Mouse (Mus musculus): ENCODE measurements around the gene Rictor. TPM values are rescaled to one million over a fixed set of nuclear protein-coding genes. Genes with fewer than 3 reads are reported as not detected.

The Rictor gene
- 34.2 and 53.7 TPM in 2 replicates for polyA plus RNA-seq (2014; fragmentation: Nextera tagmentation; extraction: Ambion mirVana)

DNA sequence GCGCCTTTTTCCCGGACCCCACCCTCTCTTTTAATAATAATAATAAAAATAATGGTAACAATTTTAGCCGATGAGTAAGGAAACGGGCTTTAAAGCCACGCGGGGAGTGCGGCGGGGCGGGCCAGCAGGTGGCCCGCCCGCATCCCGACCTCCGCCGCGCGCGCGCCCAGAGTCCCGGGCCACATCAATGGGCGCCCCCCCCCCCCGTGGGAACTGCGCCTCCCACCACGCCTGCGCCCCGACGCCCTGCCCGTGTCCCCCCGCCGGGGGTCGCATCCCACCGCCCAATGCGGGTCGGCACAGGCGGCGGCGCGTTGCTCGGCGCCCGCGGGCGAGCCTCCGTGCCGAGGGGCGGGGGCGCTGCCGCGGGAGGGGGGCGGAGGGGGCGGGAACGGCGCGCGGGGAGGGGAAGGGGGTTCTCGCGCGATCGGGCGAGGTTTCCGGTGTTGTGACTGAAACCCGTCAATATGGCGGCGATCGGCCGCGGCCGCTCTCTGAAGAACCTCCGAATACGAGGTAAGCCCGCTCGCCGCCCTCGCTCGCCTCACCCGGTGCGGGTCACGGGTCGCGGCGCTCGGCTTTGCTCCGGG is at the start of gene Rictor:
TSS of gene Rictor (plus strand) at position 444 of the 590 bp plus-strand sequence.
- Histone ChIP-seq H3K27me3 (replicated peaks; ENCODE audit: control insufficient read depth, insufficient read depth, low read length) (no peaks in the 10 kb centered on the region), H3K9ac (ENCODE audit: low read length) (peak within 1 kb of the TSS; percentile 95), H3K4me1 (ENCODE audit: control insufficient read depth, insufficient read depth, low read length) (peaks cover 17% of the 10 kb centered on the region), H3K27ac (ENCODE audit: low read depth, low read length) (peak within 1 kb of the TSS; percentile 93), H3K4me2 (ENCODE audit: low read length) (peak within 1 kb of the TSS; percentile 95), H3K36me3 (ENCODE audit: control insufficient read depth, insufficient read depth, low read length) (no peaks in the 10 kb centered on the region), H3K9me3 (replicated peaks; ENCODE audit: control insufficient read depth, low read length) (no peaks in the 10 kb centered on the region), H3K4me3 (ENCODE audit: low read depth, low read length) (peak within 1 kb of the TSS; percentile 86)
- peak; percentile 88 for ATAC-seq
- DNase-seq (ENCODE audit: low spot score), result peak; percentile 93
- WGBS, result under 1% methylated on average over 51 of the region's 82 CpGs

DNA sequence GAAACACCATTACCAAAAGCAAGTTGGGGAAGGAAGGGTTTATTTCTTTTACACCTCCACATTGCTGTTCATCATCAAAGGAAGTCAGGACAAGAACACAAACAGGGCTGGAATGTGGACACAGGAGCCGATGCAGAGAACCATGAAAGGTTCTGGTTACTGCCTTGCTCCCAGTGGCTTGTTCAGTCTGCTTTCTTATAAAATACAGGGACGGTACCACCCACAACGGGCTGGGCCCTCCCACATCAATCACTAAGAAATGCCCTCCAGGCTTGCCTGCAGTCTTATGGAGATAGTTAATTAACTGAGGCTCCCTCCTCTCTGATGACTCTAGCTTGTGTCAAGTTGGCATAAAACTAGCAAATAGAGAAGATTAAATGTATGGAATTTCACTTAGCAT is 46.2 kb upstream of the Rictor start:
- WGBS, result 54% methylated on average over 3 of the region's 3 CpGs
- H3K9ac ChIP-seq (ENCODE audit: low read length), result no peak overlapping the region
- DNase-seq (ENCODE audit: low spot score), result no peak

GRCm38 (mm10) chr15:6663991-6664390 is 44.2 kb upstream of the Rictor start:
- Histone ChIP-seq H3K9me3 (replicated peaks; ENCODE audit: control insufficient read depth, low read length) (no peaks in the 10 kb centered on the region), H3K9ac (ENCODE audit: low read length) (no peak overlapping the region), H3K27ac (ENCODE audit: low read depth, low read length) (no peak overlapping the region), H3K36me3 (ENCODE audit: control insufficient read depth, insufficient read depth, low read length) (no peaks in the 10 kb centered on the region), H3K4me2 (ENCODE audit: low read length) (no peak overlapping the region), H3K4me1 (ENCODE audit: control insufficient read depth, insufficient read depth, low read length) (no peaks in the 10 kb centered on the region), H3K27me3 (replicated peaks; ENCODE audit: control insufficient read depth, insufficient read depth, low read length) (no peaks in the 10 kb centered on the region), H3K4me3 (ENCODE audit: low read depth, low read length) (no peak overlapping the region)
- DNase-seq (ENCODE audit: low spot score) (no peak), ATAC-seq (no peak)
- 54% methylated on average over 7 of the region's 7 CpGs for WGBS

More for the DNA sequence above, 46.2 kb upstream of the Rictor start:
- no peak overlapping the region for H3K27ac ChIP-seq (ENCODE audit: low read depth, low read length)
- no peaks in the 10 kb centered on the region for H3K4me1 ChIP-seq (ENCODE audit: control insufficient read depth, insufficient read depth, low read length)
- H3K27me3 ChIP-seq (replicated peaks; ENCODE audit: control insufficient read depth, insufficient read depth, low read length), result no peaks in the 10 kb centered on the region
- H3K9me3 ChIP-seq (replicated peaks; ENCODE audit: control insufficient read depth, low read length), result no peaks in the 10 kb centered on the region
- H3K36me3 ChIP-seq (ENCODE audit: control insufficient read depth, insufficient read depth, low read length), result no peaks in the 10 kb centered on the region
- H3K4me3 ChIP-seq (ENCODE audit: low read depth, low read length), result no peak overlapping the region
- no peak overlapping the region for H3K4me2 ChIP-seq (ENCODE audit: low read length)
- ATAC-seq, result no peak

DNA sequence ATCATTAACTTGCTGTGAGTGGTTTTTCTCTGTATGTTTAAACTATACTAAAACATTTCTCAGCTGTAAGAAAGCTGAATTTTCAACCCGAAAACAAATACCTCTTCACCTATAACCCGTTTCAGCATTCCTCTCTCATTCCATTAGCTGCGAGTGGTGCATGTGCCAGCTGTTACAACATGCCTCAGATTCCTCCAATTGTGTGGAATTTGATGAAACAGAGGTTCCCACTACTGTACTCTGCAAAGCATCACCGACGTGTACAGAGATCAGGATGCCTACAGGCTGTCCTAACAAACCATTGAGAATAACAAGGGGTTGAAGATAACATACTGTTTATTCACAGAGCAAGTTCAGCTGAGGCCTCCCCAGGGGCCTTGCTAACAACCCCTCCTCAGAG is 42.1 kb upstream of the Rictor start:
- Histone ChIP-seq H3K27ac (ENCODE audit: low read depth, low read length) (no peak overlapping the region), H3K4me2 (ENCODE audit: low read length) (no peak overlapping the region), H3K4me3 (ENCODE audit: low read depth, low read length) (no peak overlapping the region), H3K27me3 (replicated peaks; ENCODE audit: control insufficient read depth, insufficient read depth, low read length) (no peaks in the 10 kb centered on the region), H3K9ac (ENCODE audit: low read length) (no peak overlapping the region), H3K4me1 (ENCODE audit: control insufficient read depth, insufficient read depth, low read length) (no peaks in the 10 kb centered on the region), H3K36me3 (ENCODE audit: control insufficient read depth, insufficient read depth, low read length) (no peaks in the 10 kb centered on the region), H3K9me3 (replicated peaks; ENCODE audit: control insufficient read depth, low read length) (no peaks in the 10 kb centered on the region)
- DNase-seq (ENCODE audit: low spot score) (no peak), ATAC-seq (no peak)
- WGBS, result 67% methylated on average over 5 of the region's 5 CpGs

DNA sequence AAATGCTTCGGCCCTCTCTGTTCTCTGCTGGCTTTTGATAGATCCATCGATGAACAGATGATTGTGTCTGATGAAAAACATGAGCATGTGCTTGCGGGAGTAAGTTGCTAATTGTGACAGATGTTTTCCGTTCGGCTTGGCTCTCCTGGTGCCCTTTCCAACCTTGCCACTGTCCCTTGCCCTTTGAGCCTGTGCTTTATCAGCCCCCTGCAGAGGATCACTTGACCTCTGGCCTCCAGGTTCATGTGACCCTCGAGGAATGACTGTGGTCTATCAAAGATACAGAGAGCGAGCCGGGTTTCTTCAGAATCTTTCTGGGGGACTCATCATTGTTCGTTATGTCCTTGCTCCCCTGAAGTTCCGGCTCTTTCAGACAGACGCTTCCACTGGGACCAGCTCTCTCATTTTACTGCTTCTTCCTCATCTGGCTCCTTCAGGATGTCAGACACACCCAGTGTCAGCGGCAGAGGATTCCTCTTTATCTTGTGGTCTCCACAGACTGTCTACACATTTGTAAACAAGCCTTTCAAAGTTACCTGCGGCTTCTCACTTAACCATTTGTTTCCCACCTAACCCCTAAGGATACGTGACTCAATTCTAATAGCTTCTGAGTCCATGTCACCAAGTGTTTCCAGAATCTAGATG is 39.3 kb upstream of the Rictor start:
- Histone ChIP-seq H3K4me1 (ENCODE audit: control insufficient read depth, insufficient read depth, low read length) (no peaks in the 10 kb centered on the region), H3K4me2 (ENCODE audit: low read length) (no peak overlapping the region), H3K36me3 (ENCODE audit: control insufficient read depth, insufficient read depth, low read length) (no peaks in the 10 kb centered on the region), H3K27ac (ENCODE audit: low read depth, low read length) (no peak overlapping the region), H3K9me3 (replicated peaks; ENCODE audit: control insufficient read depth, low read length) (no peaks in the 10 kb centered on the region), H3K4me3 (ENCODE audit: low read depth, low read length) (no peak overlapping the region), H3K27me3 (replicated peaks; ENCODE audit: control insufficient read depth, insufficient read depth, low read length) (no peaks in the 10 kb centered on the region), H3K9ac (ENCODE audit: low read length) (no peak overlapping the region)
- no peak for DNase-seq (ENCODE audit: low spot score)
- no peak for ATAC-seq
- WGBS, result 62% methylated on average over 14 of the region's 14 CpGs

DNA sequence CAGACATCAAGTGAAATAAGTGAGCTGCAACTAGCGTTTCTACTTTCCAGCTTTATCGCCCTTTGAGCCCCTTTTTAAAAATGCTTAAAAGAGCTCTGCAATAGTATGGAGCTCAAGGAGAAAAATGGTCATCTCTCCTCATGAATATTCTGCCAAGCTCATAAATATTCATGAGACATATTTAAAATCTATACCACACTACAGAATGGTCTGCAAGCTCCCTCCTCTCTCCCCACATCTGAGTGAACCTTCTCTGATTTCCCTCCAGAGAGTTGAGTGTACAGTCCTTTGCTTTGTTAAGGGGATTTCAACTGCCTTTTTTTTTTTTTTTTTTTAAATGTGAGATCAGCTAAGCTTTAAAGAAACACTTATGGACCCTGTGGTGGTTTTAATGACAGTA is 29.7 kb upstream of the Rictor start:
- H3K4me2 ChIP-seq (ENCODE audit: low read length), result no peak overlapping the region
- H3K36me3 ChIP-seq (ENCODE audit: control insufficient read depth, insufficient read depth, low read length), result no peaks in the 10 kb centered on the region
- DNase-seq (ENCODE audit: low spot score) (peak; percentile 19), ATAC-seq (no peak)
- WGBS, result 66% methylated on average over 2 of the region's 2 CpGs
- no peaks in the 10 kb centered on the region for H3K4me1 ChIP-seq (ENCODE audit: control insufficient read depth, insufficient read depth, low read length)
- no peaks in the 10 kb centered on the region for H3K27me3 ChIP-seq (replicated peaks; ENCODE audit: control insufficient read depth, insufficient read depth, low read length)
- no peak overlapping the region for H3K9ac ChIP-seq (ENCODE audit: low read length)
- no peak overlapping the region for H3K4me3 ChIP-seq (ENCODE audit: low read depth, low read length)
- H3K27ac ChIP-seq (ENCODE audit: low read depth, low read length), result no peak overlapping the region
- no peaks in the 10 kb centered on the region for H3K9me3 ChIP-seq (replicated peaks; ENCODE audit: control insufficient read depth, low read length)

GRCm38 (mm10) chr15:6702164-6702563 is 6.0 kb upstream of the Rictor start:
- Histone ChIP-seq H3K27me3 (replicated peaks; ENCODE audit: control insufficient read depth, insufficient read depth, low read length) (no peaks in the 10 kb centered on the region), H3K36me3 (ENCODE audit: control insufficient read depth, insufficient read depth, low read length) (no peaks in the 10 kb centered on the region), H3K27ac (ENCODE audit: low read depth, low read length) (no peak overlapping the region), H3K4me3 (ENCODE audit: low read depth, low read length) (no peak overlapping the region), H3K9me3 (replicated peaks; ENCODE audit: control insufficient read depth, low read length) (no peaks in the 10 kb centered on the region), H3K4me2 (ENCODE audit: low read length) (no peak overlapping the region), H3K9ac (ENCODE audit: low read length) (no peak overlapping the region), H3K4me1 (ENCODE audit: control insufficient read depth, insufficient read depth, low read length) (no peaks in the 10 kb centered on the region)
- ATAC-seq, result no peak
- DNase-seq (ENCODE audit: low spot score), result no peak
- WGBS, result 69% methylated on average over 2 of the region's 2 CpGs

DNA sequence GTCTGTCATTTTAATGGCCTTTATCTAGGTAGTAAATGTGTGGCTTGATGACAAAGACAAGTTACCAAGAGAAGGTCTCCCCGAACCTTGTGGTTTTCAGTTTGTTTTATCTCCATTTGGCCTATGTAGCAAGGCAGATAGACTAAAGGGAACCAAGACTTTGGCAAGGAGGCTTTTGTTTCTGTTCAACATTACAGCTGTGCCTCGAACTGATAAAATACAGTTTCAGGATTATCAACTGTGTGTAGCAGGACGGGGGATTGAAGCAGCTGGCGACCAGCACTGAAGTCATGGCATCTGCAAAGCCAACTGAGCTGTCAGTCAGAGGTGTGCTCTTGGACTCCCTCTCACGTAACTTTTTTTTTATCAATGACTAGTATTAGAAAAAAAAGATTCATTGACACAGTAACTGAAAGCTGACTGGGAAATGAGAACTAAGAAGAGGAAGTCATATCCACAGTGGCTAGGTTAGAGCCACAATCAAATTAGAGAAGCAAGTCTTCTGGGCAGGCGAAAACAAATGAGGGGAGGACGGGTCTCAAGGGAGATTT is 2.8 kb upstream of the Rictor start:
- no peak for ATAC-seq
- Histone ChIP-seq H3K27me3 (replicated peaks; ENCODE audit: control insufficient read depth, insufficient read depth, low read length) (no peaks in the 10 kb centered on the region), H3K4me2 (ENCODE audit: low read length) (no peak overlapping the region), H3K27ac (ENCODE audit: low read depth, low read length) (no peak overlapping the region), H3K36me3 (ENCODE audit: control insufficient read depth, insufficient read depth, low read length) (no peaks in the 10 kb centered on the region), H3K4me1 (ENCODE audit: control insufficient read depth, insufficient read depth, low read length) (peaks cover 12% of the 10 kb centered on the region; the same call in 1 of the 2 replicates), H3K9ac (ENCODE audit: low read length) (no peak overlapping the region), H3K9me3 (replicated peaks; ENCODE audit: control insufficient read depth, low read length) (no peaks in the 10 kb centered on the region), H3K4me3 (ENCODE audit: low read depth, low read length) (no peak overlapping the region)
- DNase-seq (ENCODE audit: low spot score), result no peak
- 70% methylated on average over 7 of the region's 7 CpGs for WGBS

GRCm38 (mm10) chr15:6707551-6707935 is 636 bp upstream of the Rictor start:
- Histone ChIP-seq H3K4me3 (ENCODE audit: low read depth, low read length) (peak overlapping the region; percentile 86), H3K4me2 (ENCODE audit: low read length) (peak overlapping the region; percentile 95), H3K27me3 (replicated peaks; ENCODE audit: control insufficient read depth, insufficient read depth, low read length) (no peaks in the 10 kb centered on the region), H3K27ac (ENCODE audit: low read depth, low read length) (peak overlapping the region; percentile 93), H3K4me1 (ENCODE audit: control insufficient read depth, insufficient read depth, low read length) (peaks cover 17% of the 10 kb centered on the region), H3K9ac (ENCODE audit: low read length) (peak overlapping the region; percentile 95), H3K9me3 (replicated peaks; ENCODE audit: control insufficient read depth, low read length) (no peaks in the 10 kb centered on the region), H3K36me3 (ENCODE audit: control insufficient read depth, insufficient read depth, low read length) (no peaks in the 10 kb centered on the region)
- ATAC-seq, result peak; percentile 64
- under 1% methylated on average over 42 of the region's 43 CpGs for WGBS
- DNase-seq (ENCODE audit: low spot score), result peak; percentile 76
